Mouse (Mus musculus) G1E (cell line): ENCODE results near the gene Psmb5.

Experiments used
- CTCF ChIP-seq: IDR thresholded peaks from 2 replicates; pipeline ENCODE4 v1.5.1; 2012; ENCODE audit warnings: low read depth, low read length, inconsistent platforms, mixed read lengths
- GATA1 ChIP-seq: IDR thresholded peaks from 2 replicates; pipeline ENCODE4 v1.6.1; 2012; ENCODE audit warnings: borderline replicate concordance, low read length, inconsistent platforms, mixed read lengths

- TF ChIP-seq GATA1 (no peak), CTCF (no peak)
Measured at GRCm38 (mm10) chr14:54574253-54574652, 43.6 kb downstream of the Psmb5 start.
